Mouse (Mus musculus) E14TG2a.4 (cell line): ENCODE results near the gene Tbx21.

Source experiments
- CTCF ChIP-seq: conservative IDR thresholded peaks from 2 replicates; pipeline ENCODE4 v1.5.1; 2014; ENCODE audit warnings: low read length
- POU5F1 ChIP-seq: IDR thresholded peaks from 2 replicates; pipeline ENCODE4 v1.6.1; 2014; ENCODE audit warnings: low read length, borderline replicate concordance

- no peak for TF ChIP-seq CTCF
- TF ChIP-seq POU5F1 = no peak
Measured at GRCm38 (mm10) chr11:97065538-97066295, 49.4 kb downstream of the Tbx21 start.
